Mouse (Mus musculus): Measurements from ENCODE around the gene Hist1h2be.
A peak's percentile ranks its signal among the peaks of the same experiment; 100 is the strongest.
"Not testable (repeated sequence)": the region's sequence is repeated elsewhere in the genome, so short reads cannot be mapped to it uniquely, and the experiment has no call there.

Gene Hist1h2be

DNA sequence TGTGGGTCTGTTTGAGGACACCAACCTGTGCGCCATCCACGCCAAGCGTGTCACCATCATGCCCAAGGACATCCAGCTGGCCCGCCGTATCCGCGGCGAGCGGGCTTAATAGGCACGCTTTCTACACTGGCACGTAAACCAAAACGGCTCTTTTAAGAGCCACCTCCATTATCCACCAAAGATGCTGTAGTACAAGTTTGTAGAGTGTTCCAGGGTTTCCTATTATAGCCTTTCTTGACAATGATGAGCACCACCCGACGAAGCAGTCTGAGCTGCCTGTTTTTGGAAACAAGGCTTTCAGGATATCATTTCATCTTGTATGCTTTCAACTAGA, 76.2 kb downstream of the Hist1h2be start:
- DNase-seq = not testable (repeated sequence)

- peak; percentile 73 for DNase-seq
These were observed 76.7 kb downstream of the Hist1h2be start, which contains the start of gene Hist1h3f for GRCm38 (mm10) chr13:23543965-23544786. Gene Hist1h3f (plus strand): TSS chr13:23544052.

DNA sequence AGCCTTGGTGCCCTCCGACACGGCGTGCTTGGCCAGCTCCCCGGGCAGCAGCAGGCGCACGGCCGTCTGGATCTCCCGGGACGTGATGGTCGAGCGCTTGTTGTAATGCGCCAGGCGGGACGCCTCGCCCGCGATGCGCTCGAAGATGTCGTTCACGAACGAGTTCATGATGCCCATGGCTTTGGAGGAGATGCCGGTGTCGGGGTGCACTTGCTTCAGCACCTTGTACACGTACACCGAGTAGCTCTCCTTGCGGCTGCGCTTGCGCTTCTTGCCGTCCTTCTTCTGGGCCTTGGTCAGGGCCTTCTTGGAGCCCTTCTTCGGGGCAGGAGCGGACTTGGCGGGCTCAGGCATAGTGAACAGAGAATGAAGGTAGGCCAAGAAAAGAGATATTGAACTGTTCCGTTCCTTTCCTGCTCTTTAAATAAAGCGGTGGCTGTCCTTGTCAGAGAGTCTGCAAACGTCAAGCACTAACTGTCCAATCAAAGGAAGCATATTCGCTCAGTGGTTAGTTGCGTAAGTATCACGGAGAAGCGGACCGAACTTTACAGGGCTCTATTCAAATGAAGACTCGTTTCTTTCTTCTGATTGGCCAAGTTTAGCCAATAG, 77.8 kb downstream of the Hist1h2be start, which contains the start of gene Hist1h2bh:
Hist1h2bh (minus strand) TSS at position 394 of the 609 bp plus-strand sequence.
- DNase-seq = peak; percentile 72

DNA sequence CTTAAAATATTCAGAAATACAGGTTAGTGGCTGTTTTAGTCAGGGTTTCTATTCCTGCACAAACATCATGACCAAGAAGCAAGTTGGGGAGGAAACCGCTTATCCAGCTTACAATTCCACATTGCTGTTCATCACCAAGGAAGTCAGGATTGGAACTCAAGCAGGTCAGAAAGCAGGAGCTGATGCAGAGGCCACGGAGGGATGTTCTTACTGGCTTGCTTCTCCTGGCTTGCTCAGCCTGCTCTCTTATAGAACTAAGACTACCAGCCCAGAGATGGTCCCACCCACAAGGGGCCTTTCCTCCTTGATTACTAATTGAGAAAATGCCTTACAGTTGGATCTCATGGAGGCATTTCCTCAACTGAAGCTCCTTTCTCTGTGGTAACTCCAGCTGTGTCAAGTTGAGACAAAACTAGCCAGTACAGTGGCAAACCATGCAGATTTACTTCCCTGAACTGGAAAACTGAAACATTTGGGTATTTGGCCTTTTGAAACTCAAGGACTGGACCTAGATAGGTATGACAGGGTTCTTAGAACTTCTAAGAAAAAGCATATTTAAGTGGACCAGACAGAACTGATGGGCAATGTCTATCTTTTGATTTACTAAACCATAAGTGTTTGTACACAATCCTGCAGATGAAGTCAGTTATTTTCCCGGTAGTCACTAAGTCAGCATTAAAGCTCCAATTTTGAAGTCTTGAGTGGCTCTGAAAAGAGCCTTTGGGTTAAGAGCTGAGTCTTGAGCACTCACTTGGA, 78.5 kb downstream of the Hist1h2be start:
- not testable (repeated sequence) for DNase-seq

GRCm38 (mm10) chr13:23541497-23541896, 79.4 kb downstream of the Hist1h2be start:
- no peak for DNase-seq

- DNase-seq = not testable (repeated sequence)
These were observed 81.1 kb downstream of the Hist1h2be start for GRCm38 (mm10) chr13:23539821-23540220.

DNA sequence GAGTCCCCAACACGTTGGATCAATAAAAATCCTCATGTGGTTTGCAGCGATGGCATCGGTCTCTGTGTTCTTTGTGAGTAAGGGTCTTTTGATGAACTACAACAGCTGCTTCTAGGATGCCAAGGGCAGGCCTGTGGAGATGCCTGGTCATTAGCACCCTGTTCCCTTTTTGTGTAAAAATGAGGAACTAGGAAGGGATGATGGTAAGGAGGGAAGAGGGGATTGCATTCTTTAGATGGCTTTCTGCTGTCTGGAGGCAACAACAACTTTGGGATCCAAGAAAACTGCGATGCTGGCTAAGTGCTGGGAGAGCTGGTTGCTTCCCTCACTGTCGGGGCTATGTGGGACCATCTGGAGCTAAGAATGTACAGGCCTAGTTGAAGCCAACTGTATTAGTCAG, 82.7 kb downstream of the Hist1h2be start:
- DNase-seq = no peak

- DNase-seq = no peak
These were observed 83.8 kb downstream of the Hist1h2be start for GRCm38 (mm10) chr13:23537006-23537710.

DNA sequence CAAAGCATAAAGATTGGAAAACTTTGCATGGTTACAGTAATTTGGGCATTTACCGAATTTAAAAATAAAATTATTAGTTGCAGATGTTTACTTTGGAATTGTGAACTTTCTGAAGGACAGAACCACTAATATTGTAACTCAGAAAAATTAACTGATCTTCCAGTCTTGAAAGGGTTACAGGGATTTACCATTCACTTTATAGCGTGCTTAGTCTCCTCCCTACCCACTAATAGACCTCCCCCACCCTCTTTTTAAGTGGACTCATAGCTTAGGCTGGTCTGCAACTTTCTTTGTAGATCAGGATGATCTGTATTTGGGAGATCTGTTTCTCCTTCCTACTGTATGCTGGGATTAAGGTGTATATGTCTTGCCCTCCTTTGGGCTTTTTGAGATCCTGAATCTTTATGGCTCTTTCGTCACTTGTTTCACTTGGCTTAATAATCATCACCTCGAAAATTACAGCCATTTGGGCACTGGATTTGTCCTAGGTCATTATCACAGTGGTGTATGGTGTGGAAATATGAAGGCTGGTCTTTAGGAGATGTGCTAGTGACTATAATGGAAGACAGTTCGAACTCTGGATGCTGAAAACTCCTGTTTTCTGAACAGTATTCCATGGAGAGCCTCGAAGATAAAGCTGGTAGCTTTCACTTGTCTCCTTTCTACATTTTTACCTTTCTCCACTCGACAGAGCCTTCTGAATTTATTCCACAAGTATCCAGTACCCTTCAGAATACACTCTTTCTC, 84.7 kb downstream of the Hist1h2be start:
- no peak for DNase-seq

DNA sequence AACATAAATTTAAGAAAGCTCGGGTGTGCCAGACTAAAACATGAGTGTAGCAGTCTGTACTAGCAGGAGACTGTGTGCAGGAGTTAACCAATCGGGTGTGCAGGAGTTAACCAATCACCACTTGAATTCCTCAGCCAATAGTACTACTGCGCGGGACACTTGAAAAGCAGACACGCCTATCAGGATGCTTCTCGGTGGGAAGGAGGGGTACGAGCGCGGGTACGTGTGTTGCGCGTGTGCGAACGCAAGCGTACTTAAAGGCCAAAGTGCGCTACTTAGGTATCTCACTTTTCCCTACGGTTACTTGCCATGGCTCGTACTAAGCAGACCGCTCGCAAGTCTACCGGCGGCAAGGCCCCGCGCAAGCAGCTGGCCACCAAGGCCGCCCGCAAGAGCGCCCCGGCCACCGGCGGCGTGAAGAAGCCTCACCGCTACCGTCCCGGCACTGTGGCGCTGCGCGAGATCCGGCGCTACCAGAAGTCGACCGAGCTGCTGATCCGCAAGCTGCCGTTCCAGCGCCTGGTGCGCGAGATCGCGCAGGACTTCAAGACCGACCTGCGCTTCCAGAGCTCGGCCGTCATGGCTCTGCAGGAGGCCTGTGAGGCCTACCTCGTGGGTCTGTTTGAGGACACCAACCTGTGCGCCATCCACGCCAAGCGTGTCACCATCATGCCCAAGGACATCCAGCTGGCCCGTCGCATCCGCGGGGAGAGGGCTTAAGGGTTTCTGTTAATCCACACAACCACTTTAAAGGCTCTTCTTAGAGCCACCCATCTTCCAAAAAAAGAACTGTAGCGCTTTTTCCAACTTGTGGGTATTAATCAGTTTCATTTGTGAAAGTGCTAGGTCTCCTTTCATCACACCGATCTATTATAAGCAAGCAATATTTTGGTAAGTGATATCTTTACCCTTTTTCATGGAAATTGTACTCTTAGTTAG, 85.5 kb downstream of the Hist1h2be start, which contains the start of gene Hist1h3g:
Hist1h3g (plus strand) TSS at position 286 of the 939 bp plus-strand sequence.
- peak; percentile 91 for DNase-seq

DNA sequence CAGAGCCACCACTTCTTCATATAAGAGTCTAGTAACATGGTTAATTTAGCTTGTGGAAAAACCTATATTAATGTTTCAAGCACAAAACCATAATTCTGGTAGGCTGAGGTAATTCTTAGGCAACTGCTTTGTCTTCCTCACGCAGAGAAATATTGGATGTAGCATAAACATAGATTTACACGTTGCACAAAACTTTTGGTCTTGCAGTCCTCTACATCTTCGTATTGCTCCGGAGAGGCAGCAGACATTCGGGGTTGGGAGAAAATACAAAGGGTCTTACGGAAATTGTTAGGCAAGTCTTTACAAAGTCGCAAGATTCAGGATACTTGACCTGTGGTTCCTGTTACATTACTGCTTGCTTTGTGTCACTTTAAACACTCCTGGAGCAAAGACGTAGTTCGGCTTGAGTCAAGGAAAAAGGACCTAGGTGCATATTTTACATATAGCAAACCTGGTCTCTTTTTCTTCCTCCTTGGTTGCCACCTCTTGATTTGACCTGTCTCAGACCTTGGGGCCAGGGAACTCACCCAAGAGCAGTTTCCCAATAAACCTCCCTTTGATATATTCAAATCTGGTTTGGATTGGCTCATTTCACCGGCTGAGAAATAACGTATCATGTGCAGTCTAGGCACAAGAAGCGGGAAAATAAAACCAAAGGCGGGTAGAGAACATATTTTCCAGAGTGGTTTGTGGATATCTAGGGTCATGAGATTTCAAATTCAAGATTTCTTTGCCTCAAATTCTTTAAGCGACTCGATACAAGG, 86.4 kb downstream of the Hist1h2be start:
- peak; percentile 20 for DNase-seq
